Mouse (Mus musculus) liver, adult 2 months (tissue): Measurements from ENCODE around the gene Cog3.

Experiments
- CTCF ChIP-seq: fragments of 200-500 bp; IDR thresholded peaks from 2 replicates; pipeline ENCODE4 v1.5.1; 2011; ENCODE audit warnings: low read depth, low read length, control low read depth
- POLR2A ChIP-seq: fragments of 200-500 bp; IDR thresholded peaks from 2 replicates; pipeline ENCODE4 v1.6.1; 2011; ENCODE audit warnings: low read length, control low read depth; ENCODE audit not compliant: insufficient read depth; ENCODE audit errors: extremely low read depth

DNA sequence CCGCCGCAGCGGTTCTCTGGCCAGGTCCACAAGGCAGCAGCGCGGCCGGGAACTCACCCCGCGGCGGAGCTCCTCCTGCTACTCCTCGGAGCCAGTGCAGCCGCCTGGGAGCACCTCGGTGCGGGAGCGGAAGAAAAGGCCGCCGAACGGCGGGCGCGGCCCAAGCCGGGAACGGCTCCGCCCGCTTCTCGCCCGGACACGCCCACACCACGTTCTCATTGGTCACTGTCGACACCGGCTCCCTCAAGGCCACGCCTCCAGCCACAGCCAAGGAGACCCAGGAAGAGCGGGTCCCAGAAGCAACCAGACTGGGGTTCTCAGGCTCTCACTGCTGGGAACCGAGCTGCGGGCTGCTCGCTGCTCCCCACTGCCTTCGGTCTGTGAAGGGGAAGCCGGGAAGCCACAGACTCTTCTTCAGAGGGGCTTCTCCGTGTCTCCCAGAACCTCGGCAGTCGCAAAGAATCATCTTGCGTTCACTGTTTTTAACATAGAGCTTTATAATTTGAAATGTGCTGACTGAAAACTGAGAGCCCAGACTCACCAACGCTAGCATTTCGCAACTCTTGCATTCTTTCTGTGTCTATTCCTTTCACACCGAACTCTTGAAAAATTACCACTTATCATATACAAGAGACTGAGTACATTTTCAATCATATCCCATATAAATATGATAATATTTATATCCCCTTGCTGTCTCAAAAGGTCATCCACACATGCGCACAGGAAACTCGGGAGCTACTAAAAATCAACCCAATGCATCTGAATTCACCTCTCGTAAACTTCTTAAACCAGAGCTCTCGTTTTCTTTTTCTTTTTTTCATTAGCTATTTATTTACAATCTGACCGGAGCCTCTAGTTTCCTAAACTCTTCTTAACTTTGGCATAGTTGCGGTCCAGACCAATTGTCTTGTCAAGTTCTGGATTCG, 32.8 kb upstream of the Cog3 start, which contains the start of gene Slc25a30:
- TF ChIP-seq POLR2A (peak; percentile 90), CTCF (no peak)
